Mouse (Mus musculus) embryonic facial prominence, embryonic 12.5 days (tissue): ENCODE data around the gene Plekhs1. TPM values are rescaled to one million over a fixed set of nuclear protein-coding genes. Genes with fewer than 3 reads are reported as not detected.

ENCODE experiments used
- ATAC-seq: fragments of 200-750 bp; cut with Nextera tagmentation; 2 replicates; pipeline ENCODE4 v1.8.0; 2017; ENCODE audit not compliant: insufficient number of reproducible peaks, insufficient read depth, low FRiP score, low TSS enrichment
- H3K27ac ChIP-seq: fragments of 300-500 bp; sonication (generic); 2 replicates; pipeline ENCODE4 v1.5.1; 2016; ENCODE audit warnings: mild to moderate bottlenecking
- H3K27me3 ChIP-seq: fragments of 300-500 bp; sonication (generic); 2 replicates; pipeline ENCODE4 v1.6.1; 2016; ENCODE audit warnings: mild to moderate bottlenecking, moderate library complexity
- H3K36me3 ChIP-seq: fragments of 300-500 bp; sonication (generic); 2 replicates; pipeline ENCODE4 v1.6.1; 2016; ENCODE audit warnings: mild to moderate bottlenecking
- H3K4me1 ChIP-seq: fragments of 300-500 bp; sonication (generic); 2 replicates; pipeline ENCODE4 v1.6.1; 2016
- H3K4me2 ChIP-seq: fragments of 300-500 bp; sonication (generic); replicated peaks from 2 replicates; pipeline ENCODE4 v1.6.1; 2016; ENCODE audit warnings: mild to moderate bottlenecking, moderate library complexity
- H3K4me3 ChIP-seq: fragments of 300-500 bp; sonication (generic); 2 replicates; pipeline ENCODE4 v1.5.1; 2016; ENCODE audit warnings: mild to moderate bottlenecking
- H3K9ac ChIP-seq: fragments of 300-500 bp; sonication (generic); 2 replicates; pipeline ENCODE4 v1.6.1; 2016; ENCODE audit warnings: mild to moderate bottlenecking, moderate library complexity
- H3K9me3 ChIP-seq: fragments of 300-500 bp; sonication (generic); 2 replicates; pipeline ENCODE4 v1.6.1; 2016; ENCODE audit warnings: mild to moderate bottlenecking, moderate library complexity
- WGBS: fragments of 180-500 bp; shearing (Covaris S2); methylation state at CpG from one replicate; pipeline ENCODE4 v1.1.7; 2016; 5-methylcytosine and 5-hydroxymethylcytosine counted together
- polyA plus RNA-seq: library from polyadenylated mRNA; unstranded; fragments of >200 nt; fragmentation: Nextera tagmentation; extraction: Ambion mirVana; gene quantifications from 2 replicates; pipeline ENCODE4 v1.2.1, GENCODE M21; 2016

Plekhs1 gene
- 0.28 and 0.62 TPM in 2 replicates for polyA plus RNA-seq

- Histone ChIP-seq H3K9me3 (no peaks in the 10 kb centered on the region), H3K4me3 (no peak within 1 kb of the TSS), H3K9ac (no peak within 1 kb of the TSS), H3K36me3 (no peaks in the 10 kb centered on the region), H3K27ac (no peak within 1 kb of the TSS), H3K4me1 (peaks cover 12% of the 10 kb centered on the region; the same call in 1 of the 2 replicates), H3K4me2 (no peak within 1 kb of the TSS), H3K27me3 (no peaks in the 10 kb centered on the region)
- 0 out of 2 replicates have a peak, but pooled peaks have one; percentile 60 for ATAC-seq
- 62% methylated on average over 10 of the region's 10 CpGs for WGBS
Measured at GRCm38 (mm10) chr19:56461522-56462101, at the start of gene Plekhs1. Gene Plekhs1 (plus strand): TSS chr19:56461640.

GRCm38 (mm10) chr19:56418404-56418803 lies 43.0 kb upstream of the Plekhs1 start:
- ATAC-seq, result no peak
- 81% methylated on average over 4 of the region's 4 CpGs for WGBS
- Histone ChIP-seq H3K36me3 (no peaks in the 10 kb centered on the region), H3K27ac (no peak overlapping the region), H3K9ac (no peak overlapping the region), H3K4me1 (peaks cover 7% of the 10 kb centered on the region), H3K4me3 (no peak overlapping the region), H3K27me3 (no peaks in the 10 kb centered on the region), H3K9me3 (no peaks in the 10 kb centered on the region), H3K4me2 (no peak overlapping the region)

DNA sequence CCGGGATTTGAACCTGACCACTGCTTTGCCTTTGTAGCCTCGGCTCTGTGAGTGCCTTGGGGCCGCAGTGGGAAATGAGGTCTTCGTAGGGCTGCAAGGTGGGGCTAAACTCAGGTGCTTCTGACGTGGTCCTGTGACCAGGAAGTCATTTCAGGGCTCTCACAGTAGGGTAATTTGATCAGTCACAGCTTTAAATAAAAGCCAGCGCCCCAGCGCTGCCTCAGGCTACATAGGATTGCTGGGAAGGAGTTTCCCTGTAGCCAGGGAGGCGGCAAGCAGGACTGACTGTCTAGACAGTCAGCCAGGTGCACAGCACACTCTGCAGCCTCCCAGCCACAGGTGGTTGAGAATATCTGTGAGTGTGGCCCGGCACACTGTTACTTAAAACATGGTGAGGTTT lies 42.0 kb upstream of the Plekhs1 start:
- no peak for ATAC-seq
- H3K4me1 ChIP-seq, result peaks cover 10% of the 10 kb centered on the region
- no peaks in the 10 kb centered on the region for H3K9me3 ChIP-seq
- no peaks in the 10 kb centered on the region for H3K36me3 ChIP-seq
- no peak overlapping the region for H3K4me2 ChIP-seq
- no peak overlapping the region for H3K4me3 ChIP-seq
- peak overlapping the region; percentile 20; the same call in 1 of the 2 replicates for H3K9ac ChIP-seq
- WGBS, result 38% methylated on average over 9 of the region's 9 CpGs
- no peaks in the 10 kb centered on the region for H3K27me3 ChIP-seq
- H3K27ac ChIP-seq, result no peak overlapping the region

DNA sequence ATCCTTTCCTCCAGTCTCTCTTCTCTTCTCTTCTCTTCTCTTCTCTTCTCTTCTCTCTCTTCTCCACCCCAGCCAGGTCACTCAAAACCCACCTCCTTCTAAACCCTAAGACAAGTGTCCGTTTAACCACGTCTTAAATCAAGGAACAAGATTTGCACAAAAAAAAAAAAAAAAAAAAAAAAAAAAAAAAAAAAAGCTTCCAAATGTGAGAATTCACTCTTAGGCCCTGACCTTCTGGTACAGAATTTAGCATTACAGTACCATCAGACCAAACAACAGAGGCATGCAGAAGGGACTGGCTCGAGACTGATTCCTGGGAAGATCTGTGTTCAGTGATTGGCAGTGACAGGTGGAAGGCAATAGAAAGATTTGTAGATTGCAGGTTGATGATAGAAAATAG lies 41.1 kb upstream of the Plekhs1 start:
- no peak overlapping the region for H3K4me3 ChIP-seq
- no peaks in the 10 kb centered on the region for H3K27me3 ChIP-seq
- H3K4me1 ChIP-seq, result peaks cover 10% of the 10 kb centered on the region
- H3K27ac ChIP-seq, result no peak overlapping the region
- no peak overlapping the region for H3K4me2 ChIP-seq
- no peaks in the 10 kb centered on the region for H3K36me3 ChIP-seq
- ATAC-seq, result no peak
- 81% methylated on average over 3 of the region's 3 CpGs for WGBS
- no peaks in the 10 kb centered on the region for H3K9me3 ChIP-seq
- H3K9ac ChIP-seq, result no peak overlapping the region

DNA sequence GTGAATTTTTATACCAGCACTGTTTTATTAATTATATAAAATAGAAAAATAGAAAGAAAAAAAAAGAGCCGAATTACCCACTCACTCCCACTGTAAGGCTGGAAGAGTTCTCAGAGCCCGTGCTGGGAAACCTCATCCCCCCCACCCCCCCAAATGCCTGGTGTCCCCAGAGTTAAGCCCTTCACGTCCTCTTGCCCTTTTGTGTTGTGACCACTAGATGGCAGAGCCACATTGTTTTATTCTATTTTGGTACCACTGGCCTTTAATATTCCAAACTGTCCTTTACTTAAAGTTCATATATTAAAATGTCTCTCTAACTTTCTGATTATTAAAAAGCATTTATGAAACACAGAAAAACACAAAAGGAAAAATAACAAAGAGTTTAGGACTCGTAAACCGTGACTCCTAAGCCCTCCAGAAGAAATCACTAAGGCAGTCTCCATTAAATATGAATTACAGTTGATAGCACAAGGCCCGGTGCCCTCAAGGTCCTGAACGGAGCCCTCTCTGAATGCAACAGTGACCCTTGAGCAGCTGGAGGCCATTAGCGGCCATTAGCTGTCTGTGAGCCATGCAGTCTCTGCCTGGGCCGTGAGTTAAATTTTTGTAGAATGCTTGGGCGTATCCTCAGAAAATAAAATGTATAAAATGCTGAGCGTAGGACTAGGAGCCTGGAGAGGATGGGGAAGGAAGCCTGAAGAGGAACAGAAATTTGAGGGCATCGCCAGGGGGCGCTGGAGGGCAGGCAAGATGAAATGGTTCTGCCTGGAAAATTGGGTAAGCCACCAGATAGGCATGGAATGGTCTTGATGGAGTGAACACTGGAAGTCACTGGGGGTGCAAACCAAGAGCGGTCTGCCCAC lies 38.7 kb upstream of the Plekhs1 start:
- Histone ChIP-seq H3K4me1 (peaks cover 10% of the 10 kb centered on the region), H3K9ac (no peak overlapping the region), H3K36me3 (no peaks in the 10 kb centered on the region), H3K9me3 (no peaks in the 10 kb centered on the region), H3K27ac (0 out of 2 replicates have a peak overlapping the region, but pooled peaks have one; percentile 57), H3K27me3 (no peaks in the 10 kb centered on the region), H3K4me3 (no peak overlapping the region), H3K4me2 (no peak overlapping the region)
- ATAC-seq, result 0 out of 2 replicates have a peak, but pooled peaks have one; percentile 30
- 21% methylated on average over 14 of the region's 14 CpGs for WGBS

GRCm38 (mm10) chr19:56423370-56423769 lies 38.1 kb upstream of the Plekhs1 start:
- Histone ChIP-seq H3K27ac (no peak overlapping the region), H3K9ac (no peak overlapping the region), H3K4me1 (peaks cover 10% of the 10 kb centered on the region), H3K4me3 (no peak overlapping the region), H3K9me3 (no peaks in the 10 kb centered on the region), H3K27me3 (no peaks in the 10 kb centered on the region), H3K4me2 (no peak overlapping the region), H3K36me3 (no peaks in the 10 kb centered on the region)
- no peak for ATAC-seq
- 43% methylated on average over 12 of the region's 12 CpGs for WGBS

- WGBS, result 77% methylated on average over 17 of the region's 17 CpGs
- no peak for ATAC-seq
- Histone ChIP-seq H3K27me3 (no peaks in the 10 kb centered on the region), H3K9me3 (no peaks in the 10 kb centered on the region), H3K4me3 (no peak overlapping the region), H3K36me3 (no peaks in the 10 kb centered on the region), H3K4me2 (no peak overlapping the region), H3K9ac (no peak overlapping the region), H3K27ac (no peak overlapping the region), H3K4me1 (peaks cover 10% of the 10 kb centered on the region)
Measured at GRCm38 (mm10) chr19:56424606-56425395, 36.6 kb upstream of the Plekhs1 start.

- WGBS, result 72% methylated on average over 9 of the region's 9 CpGs
- Histone ChIP-seq H3K4me2 (no peak overlapping the region), H3K4me1 (peaks cover 10% of the 10 kb centered on the region), H3K9ac (no peak overlapping the region), H3K36me3 (no peaks in the 10 kb centered on the region), H3K9me3 (no peaks in the 10 kb centered on the region), H3K27me3 (no peaks in the 10 kb centered on the region), H3K27ac (no peak overlapping the region), H3K4me3 (no peak overlapping the region)
- no peak for ATAC-seq
Measured at GRCm38 (mm10) chr19:56425492-56425891, 35.9 kb upstream of the Plekhs1 start.

GRCm38 (mm10) chr19:56430369-56430768 lies 31.1 kb upstream of the Plekhs1 start:
- WGBS, result 53% methylated on average over 8 of the region's 8 CpGs
- Histone ChIP-seq H3K27me3 (no peaks in the 10 kb centered on the region), H3K9ac (no peak overlapping the region), H3K4me2 (no peak overlapping the region), H3K9me3 (no peaks in the 10 kb centered on the region), H3K4me3 (no peak overlapping the region), H3K27ac (no peak overlapping the region), H3K36me3 (peaks cover 6% of the 10 kb centered on the region; the same call in 1 of the 2 replicates), H3K4me1 (peaks cover 9% of the 10 kb centered on the region)
- no peak for ATAC-seq

DNA sequence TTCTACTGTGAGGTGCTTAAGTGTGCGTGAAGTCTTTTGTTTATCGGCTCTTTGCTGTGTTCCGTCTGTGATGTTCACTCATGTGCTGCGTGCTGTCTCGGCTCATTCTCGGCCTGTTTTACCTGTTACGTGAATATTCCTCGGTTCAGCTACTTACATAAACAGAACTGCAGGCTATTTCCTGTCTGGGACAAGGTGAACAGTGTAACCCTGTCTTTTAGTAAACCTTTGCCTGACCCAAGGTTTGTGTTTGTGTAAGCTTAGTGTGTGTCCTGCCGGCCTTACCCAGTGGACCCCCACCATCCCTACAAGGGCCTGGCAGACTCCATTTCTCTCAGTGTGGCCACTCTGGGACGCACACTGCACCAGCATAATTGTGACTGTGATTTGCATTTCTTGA lies 28.7 kb upstream of the Plekhs1 start:
- no peak overlapping the region for H3K4me2 ChIP-seq
- no peaks in the 10 kb centered on the region for H3K27me3 ChIP-seq
- peaks cover 20% of the 10 kb centered on the region for H3K36me3 ChIP-seq
- no peak for ATAC-seq
- H3K27ac ChIP-seq, result no peak overlapping the region
- no peak overlapping the region for H3K9ac ChIP-seq
- H3K4me3 ChIP-seq, result no peak overlapping the region
- H3K9me3 ChIP-seq, result no peaks in the 10 kb centered on the region
- peaks cover 12% of the 10 kb centered on the region for H3K4me1 ChIP-seq
- WGBS, result 48% methylated on average over 10 of the region's 10 CpGs

DNA sequence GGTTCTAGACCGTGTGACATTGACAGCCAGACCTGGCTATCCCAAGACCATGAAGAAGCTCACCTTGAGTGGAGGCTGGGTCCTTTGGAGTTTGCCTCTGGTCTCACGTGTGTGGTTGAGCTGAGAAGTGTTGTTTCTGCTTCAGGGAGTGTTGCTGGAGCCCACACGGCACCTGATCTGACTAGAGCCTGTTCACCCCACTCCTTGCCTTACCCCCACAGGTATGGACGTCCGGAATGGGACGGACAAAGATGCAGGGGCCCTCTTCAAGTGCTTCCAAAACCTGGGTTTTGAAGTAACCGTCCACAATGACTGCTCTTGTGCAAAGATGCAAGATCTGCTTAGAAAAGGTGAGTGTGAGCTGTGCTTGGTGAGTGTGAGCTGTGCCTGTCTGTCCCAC lies 27.9 kb upstream of the Plekhs1 start:
- no peak for ATAC-seq
- no peaks in the 10 kb centered on the region for H3K27me3 ChIP-seq
- 91% methylated on average over 7 of the region's 7 CpGs for WGBS

More for the DNA sequence above, 27.9 kb upstream of the Plekhs1 start:
- no peaks in the 10 kb centered on the region for H3K9me3 ChIP-seq
- no peak overlapping the region for H3K27ac ChIP-seq
- no peak overlapping the region for H3K4me3 ChIP-seq
- peaks cover 20% of the 10 kb centered on the region for H3K36me3 ChIP-seq
- H3K4me2 ChIP-seq, result no peak overlapping the region
- H3K4me1 ChIP-seq, result peaks cover 12% of the 10 kb centered on the region
- no peak overlapping the region for H3K9ac ChIP-seq
